Mouse (Mus musculus) adrenal gland (tissue): Measurements from ENCODE around the gene Smc5.

Source experiments
- intact Hi-C: fragments of 180-260 bp; cut with DNase I; formaldehyde crosslinking; loops from one replicate; pipeline ENCODE4 v1.15.1; 2025

The Smc5 gene

DNA sequence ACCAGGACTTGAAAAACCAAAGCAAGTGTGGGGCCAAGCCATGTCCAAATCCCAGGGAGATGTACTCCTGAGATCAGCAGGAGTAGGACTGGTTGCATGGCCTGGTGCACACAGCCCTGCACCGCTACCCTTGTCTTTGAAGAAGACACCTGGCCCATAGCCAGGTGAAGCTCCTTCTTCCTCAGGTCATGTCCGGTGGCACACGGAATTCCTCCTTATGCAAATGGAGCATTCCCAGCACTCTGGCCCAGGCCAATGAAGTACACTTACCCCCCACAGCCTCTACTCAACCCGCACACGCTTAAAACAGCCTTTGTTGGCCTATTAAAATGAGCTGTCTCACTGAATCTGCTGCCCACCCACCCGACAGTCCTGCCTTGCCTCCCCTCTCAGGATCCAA lies 82.2 kb downstream of the Smc5 start:
- intact Hi-C loops, result no loop called here

DNA sequence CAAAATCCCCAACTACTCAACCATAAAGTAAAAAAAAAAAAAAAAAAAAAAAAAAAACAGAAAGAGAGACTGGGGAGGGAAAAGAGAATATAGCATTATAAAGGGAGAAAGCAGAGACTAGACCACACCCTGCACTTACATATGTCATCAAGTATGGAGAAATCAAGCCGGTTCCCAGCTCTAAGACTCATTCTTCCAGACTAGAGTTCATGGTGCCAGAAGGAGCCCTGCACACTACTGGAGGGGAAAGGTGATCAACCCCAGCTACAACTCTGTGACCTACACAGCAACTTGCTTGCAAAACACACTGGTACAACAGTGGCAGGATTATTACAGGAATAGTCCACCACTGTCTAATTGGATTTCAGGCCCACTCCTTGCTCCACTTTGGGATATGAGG lies 84.0 kb downstream of the Smc5 start:
- intact Hi-C loops, result no loop called here

DNA sequence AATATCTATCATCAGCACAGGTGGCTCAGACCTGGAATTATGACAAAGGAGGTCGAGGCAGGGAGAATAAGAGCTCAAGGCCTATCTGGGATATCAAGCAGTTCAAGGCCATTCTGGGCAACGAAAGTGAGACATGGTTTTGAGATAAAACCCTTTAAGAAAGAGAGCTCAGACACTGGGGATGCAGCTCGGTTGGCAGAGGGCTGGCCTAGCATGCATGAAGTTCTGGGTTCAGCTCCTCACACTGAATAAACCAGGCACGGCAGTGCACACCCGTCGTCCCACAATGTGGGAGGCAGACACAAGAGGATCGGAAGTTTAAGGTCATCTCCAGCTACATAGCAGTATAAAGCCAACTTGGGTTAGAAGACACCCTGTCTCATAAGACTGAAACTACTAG lies 84.7 kb downstream of the Smc5 start:
- intact Hi-C loops, result no loop called here

DNA sequence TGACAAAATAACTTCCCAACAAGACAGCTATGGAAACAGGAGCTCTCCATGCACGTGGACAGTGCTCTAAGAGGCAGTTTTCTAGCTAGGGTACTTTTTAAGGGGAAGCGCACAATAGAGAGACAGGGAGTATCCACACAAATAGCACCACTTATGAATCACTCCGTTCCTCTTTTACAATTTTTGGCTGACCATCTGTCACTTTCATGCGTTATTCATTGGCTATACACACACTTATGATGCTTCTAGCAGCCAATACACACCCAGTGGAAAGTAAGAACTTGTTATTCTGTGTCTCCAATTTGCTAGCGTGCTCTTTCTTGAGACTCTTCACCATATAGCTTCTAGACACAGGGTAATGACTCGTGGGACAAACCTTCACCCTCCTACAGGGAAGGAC lies 86.0 kb downstream of the Smc5 start:
- intact Hi-C loops, result no loop called here

DNA sequence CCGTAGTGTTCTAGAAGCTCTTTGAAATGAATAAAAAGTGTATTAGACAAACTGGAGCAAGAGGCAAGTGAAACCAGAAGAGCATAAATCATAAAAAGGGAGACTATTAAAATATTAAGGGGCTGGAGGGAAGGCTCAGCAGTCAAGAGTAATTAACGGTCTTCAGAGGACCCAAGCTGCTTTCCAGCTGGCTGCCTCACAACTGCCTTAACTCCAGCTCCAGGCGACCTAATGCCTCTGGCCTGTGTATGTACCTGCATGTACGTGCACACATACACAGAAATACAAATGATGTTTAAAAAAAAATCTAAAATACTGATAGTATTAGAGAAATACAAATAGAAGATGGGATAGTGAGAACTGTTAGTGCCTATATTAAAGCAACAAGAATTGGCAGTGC lies 89.6 kb downstream of the Smc5 start:
- intact Hi-C loops, result no loop called here

DNA sequence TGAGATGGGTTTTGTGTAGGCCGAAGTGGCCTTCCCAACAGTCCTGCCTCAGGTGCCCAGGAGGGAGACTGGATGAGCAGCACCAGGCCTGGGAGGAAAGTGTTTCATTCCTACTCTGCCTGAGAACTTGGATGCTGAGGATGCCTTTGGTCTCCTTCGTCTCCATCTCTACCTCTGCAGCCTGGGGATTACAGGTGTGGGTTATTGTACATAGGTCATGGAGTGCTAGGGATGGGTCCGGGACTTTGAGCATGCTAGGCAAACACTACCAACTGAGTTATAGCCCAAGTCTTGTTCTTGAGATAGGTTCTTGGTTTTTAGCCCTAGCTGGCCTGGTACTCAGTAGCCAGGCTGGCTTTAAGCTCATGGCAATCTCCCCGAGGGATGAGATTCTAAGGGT lies 90.2 kb downstream of the Smc5 start:
- intact Hi-C loops, result no loop called here

DNA sequence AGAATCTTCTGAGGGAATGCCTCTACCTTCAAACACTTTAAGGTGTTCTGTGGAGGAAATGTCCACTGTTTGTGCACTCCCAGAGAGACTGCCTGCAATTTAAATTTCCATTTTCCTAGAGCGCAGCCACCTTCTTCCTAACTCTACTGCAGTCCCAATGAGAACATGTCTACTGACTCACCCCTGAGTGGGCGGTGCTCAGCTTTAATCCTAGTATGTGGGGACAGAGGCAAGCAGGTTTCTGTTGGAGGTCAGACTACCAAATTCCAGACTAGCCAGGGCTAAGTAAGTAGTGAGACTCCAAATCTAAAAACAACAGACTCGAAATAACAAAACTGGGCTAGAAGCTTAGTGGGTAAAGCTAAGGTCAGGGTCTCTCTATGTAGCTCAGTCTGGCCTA lies 95.2 kb downstream of the Smc5 start:
- intact Hi-C loops, result no loop called here

DNA sequence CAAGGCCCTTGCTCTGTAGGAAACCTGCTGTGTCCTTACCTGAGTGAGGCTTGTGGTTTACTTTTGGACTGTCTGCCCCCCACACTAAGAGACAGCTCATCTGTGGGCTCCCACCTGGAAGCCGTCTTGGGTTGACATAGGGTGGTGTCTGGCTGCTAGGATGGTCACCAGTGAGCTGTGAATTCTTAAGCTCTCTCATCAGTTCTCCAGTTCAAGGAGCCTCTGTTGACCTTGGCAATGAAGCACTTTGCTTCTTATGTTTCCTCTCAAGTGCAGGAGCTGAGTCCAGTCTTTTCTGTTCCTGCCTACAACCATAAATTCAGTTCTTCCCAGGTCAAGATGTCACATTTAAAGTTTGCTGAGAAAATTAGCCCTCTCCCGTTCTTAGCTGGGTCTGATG lies 98.2 kb downstream of the Smc5 start:
- intact Hi-C loops, result no loop called here

DNA sequence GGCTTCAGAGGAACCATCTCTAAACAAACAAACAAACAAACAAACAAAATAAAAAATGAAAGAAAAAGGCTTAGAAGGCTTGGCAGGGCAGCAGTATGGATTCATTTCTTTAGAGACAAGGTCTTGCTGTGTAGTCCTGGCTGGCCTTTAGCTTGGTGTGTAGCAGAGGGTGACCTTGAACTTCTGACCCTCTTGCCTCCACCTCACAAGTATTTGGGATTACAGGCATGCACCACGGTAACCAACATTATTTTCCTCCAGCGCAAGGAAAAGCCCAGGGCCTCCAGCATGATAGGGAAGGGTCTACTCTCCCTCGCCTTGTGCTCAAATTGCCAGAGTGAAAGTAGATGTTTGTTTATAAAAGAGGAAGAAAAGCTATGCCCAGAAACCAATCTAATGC lies 98.6 kb downstream of the Smc5 start:
- intact Hi-C loops, result no loop called here

DNA sequence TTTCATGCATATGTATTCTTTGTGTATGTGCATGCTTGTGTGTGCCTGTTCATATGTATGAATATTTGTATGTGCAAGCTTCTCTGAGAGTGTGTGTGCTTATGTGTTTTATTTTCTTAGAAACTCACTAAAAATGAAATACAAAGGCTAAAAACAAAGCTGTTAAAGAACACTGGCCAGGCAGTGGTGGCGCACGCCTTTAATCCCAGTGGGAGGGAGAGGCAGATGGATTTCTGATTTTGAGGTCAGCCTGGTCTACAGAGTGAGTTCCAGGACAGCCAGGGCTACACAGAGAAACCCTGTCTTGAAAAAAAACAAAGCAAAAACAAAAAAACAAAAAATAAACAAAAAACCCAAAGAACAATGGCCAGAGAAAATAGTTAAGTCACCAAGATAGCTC lies 102.6 kb downstream of the Smc5 start:
- intact Hi-C loops, result no loop called here

DNA sequence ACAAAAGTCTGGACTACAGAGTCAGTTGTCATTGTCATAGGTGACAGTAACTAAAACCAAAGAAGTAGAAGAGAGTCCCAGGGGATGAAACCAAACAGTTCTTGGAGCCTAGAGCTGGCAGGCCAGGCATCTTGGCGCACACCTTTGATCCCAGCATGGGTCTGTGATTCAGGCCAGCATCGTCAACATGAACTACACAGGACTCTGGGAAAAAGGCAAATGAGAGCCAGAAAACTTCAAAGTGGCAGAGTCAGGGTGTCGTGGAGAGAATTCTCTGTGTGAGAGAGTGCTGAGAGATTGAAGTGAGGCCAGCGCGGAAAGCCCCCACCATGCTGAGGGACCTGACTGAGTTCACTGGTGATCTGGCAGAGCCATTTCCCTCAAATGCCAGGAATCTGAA lies 103.2 kb downstream of the Smc5 start:
- intact Hi-C loops, result no loop called here

DNA sequence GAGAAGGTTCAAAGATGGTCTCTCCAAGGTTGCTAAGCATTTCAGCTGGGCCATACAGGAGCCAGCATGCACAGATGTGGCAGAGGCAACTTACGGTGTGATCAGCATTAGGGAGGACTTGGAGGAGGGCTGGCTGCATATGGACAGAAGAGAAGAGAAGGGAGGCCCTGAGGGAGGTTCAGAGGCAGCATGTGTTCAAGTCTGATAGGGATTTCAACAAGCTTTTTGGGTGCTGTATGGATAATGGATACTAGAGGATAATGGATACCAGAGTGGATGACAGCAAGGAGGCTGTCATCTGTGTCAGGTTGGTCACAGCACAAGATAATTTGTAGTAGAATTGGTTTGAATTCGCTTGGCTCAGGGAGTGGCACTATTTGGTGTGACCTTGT lies 104.0 kb downstream of the Smc5 start:
- intact Hi-C loops, result no loop called here

DNA sequence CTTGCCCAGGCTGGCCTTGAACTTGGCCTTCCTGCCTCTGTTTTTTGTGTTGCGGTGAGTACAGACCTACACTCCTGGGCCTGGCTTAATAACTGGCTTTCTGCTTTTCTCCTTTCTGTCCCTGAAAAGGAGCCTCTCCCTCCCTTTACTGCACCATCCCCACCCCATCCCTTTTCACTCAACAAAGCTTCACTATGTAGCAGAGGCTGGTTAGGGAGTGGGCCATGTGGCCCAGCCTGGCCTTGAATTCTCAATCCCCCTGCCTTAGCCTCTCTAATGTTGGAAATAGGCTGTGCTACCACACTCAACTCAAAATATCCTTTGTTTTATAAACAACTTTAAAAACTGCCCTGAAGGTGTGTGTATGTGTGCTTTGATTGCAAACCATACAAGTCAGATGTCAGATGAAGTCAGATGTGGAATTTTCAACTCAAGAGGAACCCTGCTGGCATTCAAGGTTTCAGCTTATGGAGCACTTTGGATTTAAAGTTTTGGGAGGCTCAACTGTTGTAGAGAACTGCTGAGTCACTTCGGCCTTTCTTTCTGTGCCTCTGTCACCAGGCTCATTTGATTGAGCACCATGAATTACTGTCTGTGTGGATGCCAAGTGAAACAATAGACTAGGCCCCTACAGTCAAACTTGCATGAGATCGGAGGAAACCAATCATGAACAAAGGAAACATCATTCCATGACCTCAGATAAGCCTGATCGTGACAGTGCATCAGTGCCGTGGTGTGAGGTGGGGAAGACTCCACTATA lies 104.6 kb downstream of the Smc5 start:
- intact Hi-C loops, result no loop called here

DNA sequence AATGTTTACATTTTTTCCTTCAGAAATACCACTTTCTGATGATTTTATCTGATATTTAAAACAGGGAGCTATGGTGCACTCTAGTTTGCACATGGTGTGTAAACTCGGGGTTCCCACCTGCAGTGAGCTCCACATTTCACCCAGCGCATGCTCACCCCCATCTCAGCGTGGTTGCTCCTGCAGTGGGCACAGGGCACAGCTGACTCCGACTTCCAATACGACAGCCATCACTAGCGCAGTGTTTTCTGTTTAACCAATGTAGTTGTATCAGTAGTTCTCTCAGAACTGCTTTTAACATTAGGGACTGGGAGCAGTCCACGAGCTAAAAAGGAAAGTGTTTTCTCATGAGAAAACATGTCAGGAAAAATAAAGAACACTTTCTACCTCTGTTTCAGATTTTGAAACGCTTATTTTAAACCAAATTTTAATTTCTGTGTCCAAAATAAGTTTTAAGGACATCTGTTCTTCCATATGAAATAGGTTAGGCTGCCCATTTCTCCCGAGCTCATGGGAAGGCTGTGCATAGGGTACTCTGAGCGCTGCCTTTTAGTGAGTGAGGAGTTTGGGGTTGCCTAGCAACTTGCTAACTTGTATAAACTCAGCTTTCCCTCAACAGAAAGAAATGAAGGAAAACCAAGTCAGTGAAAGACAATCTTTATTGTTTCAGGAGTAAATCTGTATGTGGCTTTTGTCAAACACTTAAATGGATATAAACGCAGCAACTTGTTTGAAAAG lies 107.0 kb downstream of the Smc5 start:
- intact Hi-C loops, result no loop called here

DNA sequence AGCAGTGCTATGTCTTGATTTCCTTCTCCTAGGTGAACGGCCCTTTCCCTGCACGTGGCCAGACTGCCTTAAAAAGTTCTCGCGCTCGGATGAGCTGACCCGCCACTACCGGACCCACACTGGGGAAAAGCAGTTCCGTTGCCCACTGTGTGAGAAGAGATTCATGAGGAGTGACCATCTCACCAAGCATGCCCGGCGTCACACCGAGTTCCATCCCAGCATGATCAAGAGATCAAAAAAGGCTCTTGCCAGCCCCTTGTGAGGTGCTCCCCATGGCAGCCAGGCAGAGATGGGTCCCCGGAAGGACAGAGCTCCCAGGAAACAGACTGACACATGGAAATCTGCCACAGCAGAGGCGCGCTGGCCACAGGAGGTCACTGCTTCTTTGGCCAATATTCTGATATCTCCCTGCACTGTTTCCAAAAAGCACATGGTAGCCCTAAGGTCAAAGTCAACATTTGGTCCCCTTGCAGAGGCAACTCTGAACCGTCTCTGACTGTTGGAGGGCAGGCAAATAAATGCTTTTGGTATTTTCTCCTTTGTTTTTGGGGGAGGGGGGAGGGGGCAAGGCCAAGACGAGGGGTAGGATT lies 109.0 kb downstream of the Smc5 start:
- intact Hi-C loops, result no loop called here

DNA sequence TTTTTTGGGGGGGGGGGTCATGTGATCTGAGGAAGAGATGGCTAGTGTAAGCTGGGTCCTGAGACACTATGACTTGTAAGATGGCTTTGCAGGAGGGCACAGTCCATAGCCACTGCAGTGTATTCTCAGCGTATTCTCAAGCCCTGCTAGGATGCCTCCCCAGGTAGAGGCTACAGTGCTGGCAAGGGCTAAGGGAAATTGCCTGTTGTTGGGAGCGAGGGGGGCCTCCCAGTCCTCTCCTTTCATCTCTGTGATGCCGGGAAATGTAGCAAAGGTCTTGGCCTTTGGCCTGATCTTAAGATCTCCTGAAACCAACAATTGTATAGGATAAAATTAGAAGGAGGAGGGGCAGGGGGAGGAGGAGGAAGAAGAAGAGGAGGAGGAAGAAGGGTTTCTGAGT lies 110.3 kb downstream of the Smc5 start:
- intact Hi-C loops, result no loop called here

DNA sequence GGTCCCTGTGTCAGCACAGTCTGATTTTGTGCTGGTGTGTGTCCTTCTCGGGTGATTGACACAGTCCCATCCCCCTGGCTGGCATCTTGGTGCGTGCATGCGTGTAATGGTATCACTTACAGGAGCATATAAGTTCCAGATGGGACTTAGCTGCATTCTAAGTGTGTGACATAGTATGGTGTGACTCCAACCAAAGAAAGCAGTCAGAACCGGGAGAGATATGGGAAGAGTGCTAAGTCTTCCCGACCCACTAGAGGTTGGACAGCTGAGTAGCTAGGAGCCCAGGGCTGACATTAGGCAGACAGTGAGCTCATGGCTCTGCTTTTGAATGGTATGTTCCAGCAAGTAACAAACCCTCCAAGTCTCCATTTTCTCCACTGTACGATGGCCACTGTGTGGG lies 110.8 kb downstream of the Smc5 start:
- intact Hi-C loops, result no loop called here

DNA sequence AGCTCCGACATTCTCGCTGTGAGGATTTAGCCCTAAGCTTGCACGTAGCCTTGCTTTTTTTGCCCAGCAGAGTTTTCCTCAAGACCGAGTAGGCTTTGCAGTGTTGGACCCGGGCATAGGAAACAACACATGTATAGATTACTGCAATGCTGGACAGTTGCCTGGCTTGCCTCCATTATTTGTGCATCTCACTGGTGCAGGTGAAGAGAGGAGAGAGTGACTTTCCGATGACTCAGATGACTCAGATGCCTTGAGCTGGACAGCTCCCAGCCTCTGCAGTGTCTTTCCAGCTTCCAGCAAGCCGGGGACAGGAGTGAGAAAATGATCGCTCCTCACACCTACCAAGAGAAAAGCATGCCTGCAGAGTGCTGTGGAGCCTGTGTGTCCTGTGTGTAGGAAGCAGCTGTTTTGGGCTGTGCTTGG lies 111.3 kb downstream of the Smc5 start:
- intact Hi-C loops, result no loop called here

DNA sequence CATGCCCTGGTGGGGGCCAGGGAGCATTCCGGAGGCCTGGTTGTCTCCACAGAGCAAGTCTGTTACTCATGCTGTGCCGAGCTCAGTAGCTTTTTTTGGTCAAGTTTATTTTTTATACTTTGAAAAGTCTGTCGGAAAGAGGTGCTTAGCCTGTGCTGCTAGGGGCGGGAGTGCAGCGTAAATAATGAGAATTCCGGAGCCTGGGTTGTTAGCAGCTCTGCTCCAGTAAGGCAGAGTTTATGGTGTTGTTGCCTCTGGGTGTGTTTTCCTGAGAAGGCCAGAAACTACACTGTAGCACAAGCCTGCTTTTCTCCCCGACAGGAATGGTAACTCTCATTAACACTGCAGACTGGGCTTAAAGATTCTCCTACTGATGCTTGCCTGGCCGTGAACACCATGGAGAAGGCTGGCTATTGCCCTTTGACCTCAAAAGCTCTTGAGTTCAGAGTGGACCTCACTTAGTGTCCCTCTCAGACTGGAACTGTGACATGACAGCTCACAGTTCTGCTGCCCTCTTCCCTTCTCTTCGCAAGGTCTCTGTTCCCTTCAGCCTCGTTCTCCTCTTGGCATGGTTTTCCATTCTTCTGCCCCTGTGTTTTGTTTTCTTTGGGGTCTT lies 113.8 kb downstream of the Smc5 start:
- intact Hi-C loops, result no loop called here
